Mouse (Mus musculus): ENCODE results near the gene Olfr392.

DNA sequence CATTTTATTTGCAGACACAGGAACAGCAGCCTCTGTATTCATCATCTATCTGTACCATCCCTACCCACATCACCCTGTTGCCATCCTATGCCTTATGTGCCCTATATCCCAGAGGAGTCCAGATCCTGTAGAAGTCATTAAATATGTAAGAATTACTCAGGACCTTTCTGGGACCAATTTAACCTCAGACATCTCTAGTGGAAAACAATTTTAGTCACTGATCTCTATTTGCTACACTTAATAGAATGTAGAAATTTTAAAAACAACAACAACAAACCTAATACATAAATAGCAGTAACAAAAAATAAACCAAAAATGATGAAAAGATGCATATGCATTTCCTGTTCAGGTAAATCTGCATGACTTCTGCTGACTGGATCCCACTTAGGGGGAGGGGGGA is 34.5 kb upstream of the Olfr392 start, which contains the start of gene Olfr393:
- no peak for TF ChIP-seq CTCF (IDR thresholded peaks at IDR 0.05; ENCODE audit: low read depth, low read length)
- TF ChIP-seq GATA1 (IDR thresholded peaks at IDR 0.05; ENCODE audit: borderline replicate concordance, low read length) = no peak
- no peak for TF ChIP-seq GATA2 (IDR thresholded peaks at IDR 0.05; ENCODE audit: borderline replicate concordance, low read depth, low read length)

Data from G1E (cell line).